Mouse (Mus musculus): ENCODE measurements around the gene Ube3b.

DNA sequence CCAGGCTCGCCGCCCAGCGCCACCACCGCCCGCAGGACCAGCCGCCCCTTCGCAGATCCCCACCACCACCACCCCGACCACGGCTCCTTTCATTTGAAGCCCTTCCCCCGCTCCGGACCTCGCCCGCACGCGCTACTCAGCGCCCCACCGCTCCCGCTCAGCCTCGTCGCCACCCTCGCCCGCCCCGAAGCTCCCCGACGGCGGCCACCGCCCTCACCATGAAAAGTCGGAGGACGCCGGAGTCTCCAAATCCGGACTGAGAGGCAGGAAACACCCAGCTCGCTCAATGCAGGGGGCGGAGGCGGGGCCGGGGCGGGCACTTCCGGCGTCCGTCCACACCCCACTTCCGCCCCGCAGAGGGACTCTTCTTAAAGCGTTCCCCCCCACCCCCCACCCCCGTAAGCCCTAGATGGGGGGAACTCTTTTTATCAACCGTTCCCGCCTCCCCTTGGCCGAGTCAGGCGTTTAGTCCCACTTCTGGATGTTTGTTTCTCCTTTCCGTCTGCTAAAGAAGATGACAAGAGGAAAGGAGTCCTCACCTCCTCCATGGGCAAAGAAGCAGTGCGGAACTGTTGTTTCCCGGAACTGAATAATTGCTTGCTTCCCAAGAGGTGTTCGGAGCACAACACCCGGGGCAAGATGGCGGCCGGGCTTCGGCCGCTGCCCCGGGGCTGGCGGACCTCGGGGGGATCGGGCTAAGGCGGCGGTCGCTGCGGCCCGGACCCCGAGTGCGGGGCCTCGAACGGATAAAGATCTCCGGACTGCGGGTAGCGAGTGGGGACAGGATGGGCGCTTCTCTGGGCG lies at the start of gene Ube3b, which contains the start of gene Kctd10:
- no peak for TF ChIP-seq CTCF (conservative IDR thresholded peaks at IDR 0.05; ENCODE audit: low read length)
- no peak for TF ChIP-seq NANOG (IDR thresholded peaks at IDR 0.05; ENCODE audit: borderline replicate concordance, low read length)
